Mouse (Mus musculus) G1E (cell line): ENCODE results near the gene Ggps1.

Experiments used
- CTCF ChIP-seq: IDR thresholded peaks from 2 replicates; pipeline ENCODE4 v1.5.1; 2012; ENCODE audit warnings: low read depth, low read length, inconsistent platforms, mixed read lengths
- GATA2 ChIP-seq: IDR thresholded peaks from 2 replicates; pipeline ENCODE4 v1.6.1; 2012; ENCODE audit warnings: low read depth, low read length, inconsistent platforms, borderline replicate concordance
- POLR2AphosphoS5 ChIP-seq: IDR thresholded peaks from 2 replicates; pipeline ENCODE4 v1.6.1; 2012; ENCODE audit warnings: low read depth, low read length, inconsistent platforms; ENCODE audit not compliant: insufficient replicate concordance
- TAL1 ChIP-seq: conservative IDR thresholded peaks from 2 replicates; pipeline ENCODE4 v1.6.1; 2012; ENCODE audit warnings: low read depth, low read length, inconsistent platforms, mixed read lengths

- TF ChIP-seq CTCF (no peak), GATA2 (no peak), TAL1 (no peak), POLR2AphosphoS5 (no peak)
These were observed 1.7 kb upstream of the Ggps1 start for GRCm38 (mm10) chr13:14065028-14065380.
